Mouse (Mus musculus) CH12F3 (cell line): ENCODE results near the gene Xylb.

Experiments used
- in situ Hi-C: fragments of 300-500 bp; cut with MboI; formaldehyde crosslinking; loops from 2 replicates; pipeline ENCODE4 v1.14.3; 2020; ENCODE audit warnings: low sequenced_read_pairs

Xylb gene

GRCm38 (mm10) chr9:119357331-119358057 lies at the start of gene Xylb:
Gene Xylb, plus strand, starts transcription at chr9:119357381.
- in situ Hi-C loops = no loop called here

GRCm38 (mm10) chr9:119309067-119309466 lies 48.1 kb upstream of the Xylb start:
- in situ Hi-C loops = no loop called here

- in situ Hi-C loops = no loop called here
Observed at GRCm38 (mm10) chr9:119313096-119313495, 44.1 kb upstream of the Xylb start.

GRCm38 (mm10) chr9:119318891-119319290 lies 38.3 kb upstream of the Xylb start:
- in situ Hi-C loops = no loop called here

- in situ Hi-C loops = no loop called here
Observed at GRCm38 (mm10) chr9:119320446-119320845, 36.7 kb upstream of the Xylb start.

GRCm38 (mm10) chr9:119320946-119321345 lies 36.2 kb upstream of the Xylb start:
- in situ Hi-C loops = no loop called here

- in situ Hi-C loops = no loop called here
Observed at GRCm38 (mm10) chr9:119321392-119322229, 35.6 kb upstream of the Xylb start.

GRCm38 (mm10) chr9:119322289-119323259 lies 34.6 kb upstream of the Xylb start, which contains the start of gene Oxsr1:
Gene Oxsr1, minus strand, starts transcription at chr9:119322427.
- in situ Hi-C loops = no loop called here

GRCm38 (mm10) chr9:119323260-119323645 lies 33.9 kb upstream of the Xylb start:
- in situ Hi-C loops = no loop called here

- in situ Hi-C loops = no loop called here
Observed at GRCm38 (mm10) chr9:119324130-119324529, 33.1 kb upstream of the Xylb start.

- in situ Hi-C loops = no loop called here
Observed at GRCm38 (mm10) chr9:119328488-119328887, 28.7 kb upstream of the Xylb start.

GRCm38 (mm10) chr9:119330186-119330963 lies 26.8 kb upstream of the Xylb start:
- in situ Hi-C loops = no loop called here

- in situ Hi-C loops = no loop called here
Observed at GRCm38 (mm10) chr9:119334324-119334723, 22.9 kb upstream of the Xylb start.

- in situ Hi-C loops = no loop called here
Observed at GRCm38 (mm10) chr9:119334834-119335233, 22.3 kb upstream of the Xylb start.

GRCm38 (mm10) chr9:119335571-119335970 lies 21.6 kb upstream of the Xylb start:
- in situ Hi-C loops = no loop called here

- in situ Hi-C loops = no loop called here
Observed at GRCm38 (mm10) chr9:119337842-119338241, 19.3 kb upstream of the Xylb start.

GRCm38 (mm10) chr9:119338350-119338749 lies 18.8 kb upstream of the Xylb start:
- in situ Hi-C loops = no loop called here

GRCm38 (mm10) chr9:119339106-119339505 lies 18.1 kb upstream of the Xylb start:
- in situ Hi-C loops = no loop called here

GRCm38 (mm10) chr9:119339558-119340211 lies 17.5 kb upstream of the Xylb start, which contains the start of gene Acaa1a:
Gene Acaa1a, plus strand, starts transcription at chr9:119339676.
- in situ Hi-C loops = no loop called here

- in situ Hi-C loops = no loop called here
Observed at GRCm38 (mm10) chr9:119340212-119340580, 17.0 kb upstream of the Xylb start.
